Mouse (Mus musculus) activated CD4-positive, CD25-positive, alpha-beta regulatory T cell (primary cell): ENCODE measurements around the gene Tapbpl. TPM values are rescaled to one million over a fixed set of nuclear protein-coding genes. Genes with fewer than 3 reads are reported as not detected.

Experiments used
- polyA plus RNA-seq, 2 experiments: library from polyadenylated mRNA; unstranded; fragments of 100-300 nt; shearing (Covaris generic); gene quantifications; one replicate each; pipeline ENCODE4 v1.2.1; 2017

Gene Tapbpl
- 100 to 1,000 TPM in 1 of 2 experiments, 10 to 100 TPM in 1; 87.5 to 133 TPM for polyA plus RNA-seq

DNA sequence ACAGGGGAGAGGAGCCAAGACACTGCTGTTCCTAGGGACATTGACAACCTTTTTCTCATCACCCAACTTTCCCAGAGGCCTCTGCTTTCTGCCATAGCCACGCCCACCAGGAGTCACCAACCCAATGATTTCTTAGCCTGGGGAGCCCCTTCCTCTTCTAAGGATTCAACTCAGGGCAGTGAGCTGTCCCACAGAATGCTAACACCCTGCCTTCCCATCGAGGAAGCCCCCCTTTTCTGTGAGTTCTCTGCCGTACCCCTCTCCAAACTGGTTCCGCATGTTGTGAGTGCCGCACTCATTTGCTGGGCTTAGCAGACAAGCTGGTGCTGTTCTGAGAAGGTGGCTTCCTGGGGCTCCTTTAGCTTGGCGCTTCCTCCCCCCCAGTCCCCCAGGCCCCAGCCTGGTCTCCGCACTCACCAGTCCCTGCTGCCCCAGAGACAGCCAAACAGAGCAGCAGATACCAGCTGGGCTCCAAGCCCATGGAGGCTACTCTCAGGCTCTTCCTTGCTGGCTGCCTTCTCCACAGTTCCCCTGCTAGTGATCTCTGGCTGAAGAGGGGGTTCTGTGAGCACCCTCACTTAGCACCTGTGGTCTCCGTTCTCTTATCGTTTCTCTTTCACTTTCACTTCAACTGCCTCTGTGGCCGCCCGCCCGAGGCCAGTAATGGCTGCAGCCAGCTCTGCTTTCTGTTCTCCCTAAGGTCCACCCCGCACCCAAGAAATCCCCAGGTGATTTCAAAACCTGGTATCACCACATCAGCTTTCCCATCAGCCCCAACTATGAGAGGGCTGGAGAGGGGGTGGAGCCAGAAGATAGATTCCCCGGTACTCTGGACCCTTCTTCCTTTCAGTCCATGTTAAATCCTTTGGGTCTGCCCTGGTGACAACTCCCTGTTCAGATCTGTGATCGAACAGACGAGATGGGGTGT is at the start of gene Tapbpl:
Gene Tapbpl, minus strand, starts transcription at position 744 of the 928 bp plus-strand sequence.

DNA sequence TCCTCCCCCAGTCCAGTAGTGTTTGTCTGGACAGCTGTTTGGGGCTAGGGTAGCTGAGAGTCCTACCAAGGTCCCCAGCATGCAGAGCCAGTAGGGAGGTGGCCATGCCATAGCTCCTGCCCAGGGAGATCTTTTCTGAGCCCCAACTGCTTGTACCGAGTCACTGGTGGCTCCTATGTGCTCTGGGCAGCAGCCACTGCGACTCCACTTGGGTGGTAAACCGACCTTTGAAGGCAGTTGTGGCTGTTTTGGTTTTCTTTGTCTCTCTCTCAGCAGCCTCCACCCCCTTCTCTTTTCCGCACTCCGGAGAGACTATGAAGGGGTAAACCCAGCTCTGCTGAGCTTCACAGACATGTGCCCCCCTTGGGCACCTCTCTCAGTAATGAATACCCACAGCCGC is 5.1 kb upstream of the Tapbpl start, which contains the start of gene Cd27:
Gene Cd27, minus strand, starts transcription at position 229 of the 400 bp plus-strand sequence.

DNA sequence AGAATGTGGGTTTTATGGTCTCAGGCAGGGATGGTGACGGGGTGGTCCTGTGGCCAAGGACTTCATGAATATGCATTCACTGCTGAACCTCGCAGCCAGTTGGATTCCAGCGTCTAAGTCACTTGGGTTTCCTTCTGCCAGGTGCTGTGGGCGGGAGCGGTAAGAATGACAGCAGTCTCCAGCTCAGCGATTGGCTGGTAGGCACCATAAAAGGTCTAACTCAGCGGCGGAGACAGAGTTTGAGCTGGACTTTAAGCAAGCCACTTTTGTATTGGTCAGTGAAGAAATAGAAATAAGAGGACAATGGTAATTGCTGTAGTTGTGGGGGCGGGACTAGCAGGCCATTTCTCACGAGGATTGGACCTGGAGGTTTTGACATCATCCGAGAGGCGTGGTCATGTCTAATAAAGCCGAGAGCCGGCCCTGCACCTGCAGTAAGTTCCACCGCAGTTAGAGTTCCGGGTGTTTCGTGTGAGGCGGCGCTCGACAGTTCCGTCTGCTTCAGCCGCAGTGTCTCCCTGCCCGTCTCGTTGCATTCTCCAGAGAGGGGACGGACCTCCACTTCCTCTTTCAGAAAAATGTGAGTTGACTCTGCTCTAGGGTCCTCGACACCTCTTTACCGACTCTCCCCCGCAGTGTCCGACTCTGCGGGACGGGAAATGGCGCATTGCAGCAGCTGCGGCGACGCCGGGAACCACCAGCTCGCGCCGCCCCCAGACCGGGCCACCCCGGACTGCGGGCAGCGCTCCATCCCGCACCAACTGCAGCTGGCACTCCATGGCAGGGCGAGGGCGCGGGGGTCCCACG is 16.3 kb downstream of the Tapbpl start, which contains the start of gene Vamp1:
Gene Vamp1, plus strand, starts transcription at position 404 of the 807 bp plus-strand sequence.

DNA sequence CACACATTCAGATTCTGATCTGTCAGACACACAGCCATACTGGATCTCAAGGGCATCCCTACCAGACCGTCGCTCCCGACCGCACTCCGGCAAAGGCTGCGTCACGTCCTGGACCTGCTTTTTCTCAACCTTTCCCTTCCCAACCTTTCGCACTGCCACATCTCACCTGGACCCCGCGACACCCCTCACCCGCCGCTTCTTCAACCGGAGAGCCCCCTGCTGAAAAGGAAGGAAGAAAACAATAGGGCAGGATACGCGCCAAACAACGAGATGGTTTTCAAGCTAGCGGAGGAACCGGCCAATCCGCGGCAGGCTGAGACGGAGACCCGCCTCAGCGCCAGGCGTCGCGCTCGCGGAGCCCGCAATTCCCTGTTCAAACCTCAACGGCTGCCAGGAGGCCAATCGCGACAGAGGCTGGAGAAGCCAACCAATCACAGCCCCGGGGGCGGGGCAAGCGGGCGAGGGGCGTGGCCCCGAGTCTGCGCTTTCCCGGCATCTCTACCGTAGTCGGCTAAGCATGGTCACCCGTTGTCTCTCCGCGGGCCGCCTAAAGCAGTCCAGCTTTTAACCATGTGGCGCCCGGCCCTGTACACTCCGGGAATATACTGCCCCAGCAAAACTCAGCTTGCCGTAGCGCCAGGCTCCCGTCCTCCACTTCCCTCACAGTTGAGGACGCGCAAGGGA is 40.2 kb downstream of the Tapbpl start, which contains the start of the genes Ncapd2 and Mrpl51:
Gene Ncapd2, minus strand, starts transcription at position 370 of the 684 bp plus-strand sequence.
Gene Mrpl51, plus strand, starts transcription at position 470 of the 684 bp plus-strand sequence.

Other genes with a start within 250 kb of the Tapbpl start
- under 1 TPM; 0.27 to 0.44 TPM for gene Pianp, start 235.2 kb downstream of the Tapbpl start, polyA plus RNA-seq
- 10 to 100 TPM; 61.9 to 62.5 TPM for gene Zfp384, start 222.7 kb downstream of the Tapbpl start, polyA plus RNA-seq
- 100 to 1,000 TPM in 1 of 2 experiments, 10 to 100 TPM in 1; 69.9 to 101 TPM for gene Ing4, start 192.1 kb downstream of the Tapbpl start, polyA plus RNA-seq
- 10 to 100 TPM; 11.4 to 13.3 TPM for gene Acrbp, start 182.2 kb downstream of the Tapbpl start, polyA plus RNA-seq
- gene Lpar5, start 163.9 kb downstream of the Tapbpl start, polyA plus RNA-seq = 10 to 100 TPM; 17.3 to 20.6 TPM
- gene Chd4, start 135.9 kb downstream of the Tapbpl start, polyA plus RNA-seq = 10 to 100 TPM; 59.3 to 68.3 TPM
- 10 to 100 TPM; 26.8 to 42.5 TPM for gene Nop2, start 100.0 kb downstream of the Tapbpl start, polyA plus RNA-seq
- 10 to 100 TPM; 20.1 to 25.5 TPM for gene Iffo1, start 86.6 kb downstream of the Tapbpl start, polyA plus RNA-seq
- 100 to 1,000 TPM; 334 to 346 TPM for gene Gapdh, start 65.4 kb downstream of the Tapbpl start, polyA plus RNA-seq
- gene Ncapd2, start 40.2 kb downstream of the Tapbpl start, polyA plus RNA-seq = 10 to 100 TPM; 31.2 to 32.5 TPM
- gene Mrpl51, start 40.1 kb downstream of the Tapbpl start, polyA plus RNA-seq = 100 to 1,000 TPM; 101 to 117 TPM
- 10 to 100 TPM; 38.0 to 43.4 TPM for gene Vamp1, start 16.3 kb downstream of the Tapbpl start, polyA plus RNA-seq
- gene Cd27, start 5.2 kb upstream of the Tapbpl start, polyA plus RNA-seq = 100 to 1,000 TPM; 384 to 542 TPM
- gene Tuba3a, start 54.2 kb upstream of the Tapbpl start, polyA plus RNA-seq = 1 to 10 TPM in 1 of 2 experiments, under 1 TPM in 1; 0.71 to 1.2 TPM
- gene Ltbr, start 82.0 kb upstream of the Tapbpl start, polyA plus RNA-seq = 1 to 10 TPM in 1 of 2 experiments, under 1 TPM in 1; 0.50 to 2.3 TPM
- gene Scnn1a, start 88.8 kb upstream of the Tapbpl start, polyA plus RNA-seq = under 1 TPM; 0.08 to 0.23 TPM
- gene Tnfrsf1a, start 117.5 kb upstream of the Tapbpl start, polyA plus RNA-seq = 10 to 100 TPM; 24.1 to 29.1 TPM
- under 1 TPM in 1 of 2 experiments, not detected in 1; 0.11 TPM for gene Plekhg6, start 148.9 kb upstream of the Tapbpl start, polyA plus RNA-seq